Mouse (Mus musculus) stomach, postnatal 0 days (tissue): ENCODE measurements around the gene Phkb.

ENCODE experiments used
- CTCF ChIP-seq: IDR thresholded peaks from 2 replicates; pipeline ENCODE4 v1.5.1; 2016; ENCODE audit warnings: antibody characterized with exemption, low read depth, mild to moderate bottlenecking, moderate library complexity
- EP300 ChIP-seq: optimal IDR thresholded peaks from 2 replicates; pipeline ENCODE3; 2016; ENCODE audit warnings: antibody characterized with exemption

DNA sequence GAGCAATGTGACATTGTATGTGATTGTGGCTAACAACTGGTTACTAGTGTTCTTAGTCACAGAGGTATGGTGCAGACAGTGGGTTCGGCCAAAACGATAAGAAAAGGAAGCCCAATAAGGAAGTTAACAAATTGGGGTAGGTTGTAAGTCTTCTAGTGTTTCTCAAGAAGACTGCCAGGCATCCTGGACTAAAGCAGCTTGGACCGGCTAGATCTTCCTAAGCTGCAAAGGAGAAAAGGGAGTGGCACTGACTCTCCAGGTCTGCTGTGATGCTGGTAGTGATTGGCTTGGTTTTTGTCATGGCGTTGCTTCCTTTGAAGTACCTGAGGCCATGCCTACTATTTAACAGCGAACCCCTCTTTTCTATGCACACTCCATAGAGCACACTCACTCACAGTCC lies 95.4 kb downstream of the Phkb start:
- TF ChIP-seq EP300 (no peak), CTCF (no peak)
